Mouse (Mus musculus) stomach, postnatal 0 days (tissue): ENCODE results near the gene Kcnma1.

Source experiments
- CTCF ChIP-seq: IDR thresholded peaks from 2 replicates; pipeline ENCODE4 v1.5.1; 2016; ENCODE audit warnings: antibody characterized with exemption, low read depth, mild to moderate bottlenecking, moderate library complexity
- EP300 ChIP-seq: optimal IDR thresholded peaks from 2 replicates; pipeline ENCODE3; 2016; ENCODE audit warnings: antibody characterized with exemption

DNA sequence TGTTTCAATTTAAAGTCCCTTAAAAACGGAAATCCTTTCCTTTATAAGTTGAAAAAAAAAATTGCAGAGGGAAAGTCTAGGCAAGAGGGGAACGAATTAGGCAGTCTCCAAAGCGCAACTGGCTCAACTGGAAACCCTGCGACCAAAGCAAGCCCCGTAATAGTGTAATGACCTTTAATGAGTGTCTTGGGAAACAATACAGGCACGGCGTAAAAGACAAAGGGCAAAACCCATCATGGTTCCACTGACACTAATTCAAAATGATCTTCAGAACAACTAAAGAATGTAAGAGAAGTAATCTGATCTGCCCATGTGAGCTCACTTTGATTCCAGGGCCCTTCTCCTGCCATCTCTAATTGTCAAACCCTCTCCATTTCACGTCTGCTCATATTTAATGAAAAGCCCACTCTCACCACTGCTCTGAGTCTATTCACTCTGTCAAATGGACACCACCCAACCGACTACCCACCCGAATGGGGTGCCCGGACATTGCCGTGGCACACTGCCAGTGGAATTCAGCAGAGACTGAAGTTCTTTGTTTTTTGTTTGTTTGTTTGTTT lies 591.7 kb downstream of the Kcnma1 start:
- TF ChIP-seq CTCF (no peak), EP300 (no peak)
